Mouse (Mus musculus): ENCODE measurements around the gene Magi1.

DNA sequence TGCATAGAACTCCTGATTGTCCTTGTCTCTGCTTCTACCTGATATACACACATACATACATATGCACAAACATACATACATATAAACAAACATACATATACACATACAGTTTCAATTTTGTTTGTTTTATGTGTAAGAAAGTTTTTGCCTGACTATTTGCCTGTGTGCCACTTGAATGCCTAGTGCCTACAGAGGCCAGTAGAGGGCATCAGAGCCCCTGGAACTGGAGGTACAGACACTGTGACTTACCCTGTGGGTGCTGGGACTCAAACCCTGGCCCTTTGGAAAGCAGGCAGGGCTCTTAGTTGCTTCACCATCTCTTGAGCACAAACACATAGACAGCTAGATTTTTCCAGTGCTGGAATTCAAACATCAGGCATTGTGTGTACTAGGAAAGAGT is 3.7 kb upstream of the Magi1 start:
- no peak for TF ChIP-seq POLR2A (IDR thresholded peaks at IDR 0.05; ENCODE audit: borderline replicate concordance, low read depth, low read length)
- no peak for TF ChIP-seq CTCF (IDR thresholded peaks at IDR 0.05; ENCODE audit: low read depth, low read length)

All from bone marrow macrophage, adult 2 months (primary cell).